Mouse (Mus musculus) limb, embryonic 10.5 days (tissue): ENCODE measurements around the gene Glis2. TPM values are rescaled to one million over a fixed set of nuclear protein-coding genes. Genes with fewer than 3 reads are reported as not detected.

Source experiments
- DNase-seq: peaks from one replicate; pipeline ENCODE4 v3.0.0-alpha.2; 2017; ENCODE audit warnings: low spot score
- H3K27ac ChIP-seq: fragments of 300-500 bp; sonication (generic); 2 replicates; pipeline ENCODE4 v1.5.1; 2016; ENCODE audit warnings: mild to moderate bottlenecking
- H3K27me3 ChIP-seq: fragments of 300-500 bp; sonication (generic); 2 replicates; pipeline ENCODE4 v1.6.1; 2016; ENCODE audit warnings: low read depth, mild to moderate bottlenecking; ENCODE audit not compliant: poor library complexity, severe bottlenecking
- H3K36me3 ChIP-seq: fragments of 300-500 bp; sonication (generic); 2 replicates; pipeline ENCODE4 v1.6.1; 2016; ENCODE audit warnings: mild to moderate bottlenecking, moderate library complexity
- H3K4me1 ChIP-seq: fragments of 300-500 bp; sonication (generic); 2 replicates; pipeline ENCODE4 v1.6.1; 2016
- H3K4me3 ChIP-seq: fragments of 300-500 bp; sonication (generic); 2 replicates; pipeline ENCODE4 v1.5.1; 2016; ENCODE audit warnings: mild to moderate bottlenecking, moderate library complexity
- H3K9me3 ChIP-seq: fragments of 300-500 bp; sonication (generic); replicated peaks from 2 replicates; pipeline ENCODE4 v1.6.1; 2016; ENCODE audit warnings: mild to moderate bottlenecking
- WGBS: fragments of 180-500 bp; shearing (Covaris S2); methylation state at CpG from one replicate; pipeline ENCODE4 v1.1.7; 2016; 5-methylcytosine and 5-hydroxymethylcytosine counted together
- polyA plus RNA-seq: library from polyadenylated mRNA; unstranded; fragments of >200 nt; fragmentation: Nextera tagmentation; extraction: Ambion mirVana; gene quantifications from 2 replicates; pipeline ENCODE4 v1.2.1, GENCODE M21; 2016

Glis2 gene
- polyA plus RNA-seq, 1 experiment from 2014 or later = 30.7 TPM

- 85% methylated on average over 3 of the region's 3 CpGs for WGBS
- no peak overlapping the region for H3K4me3 ChIP-seq
- no peak for DNase-seq
- peaks cover 37% of the 10 kb centered on the region for H3K36me3 ChIP-seq
- H3K9me3 ChIP-seq = no peaks in the 10 kb centered on the region
- H3K27ac ChIP-seq = no peak overlapping the region
- H3K27me3 ChIP-seq = no peaks in the 10 kb centered on the region
- peaks cover 71% of the 10 kb centered on the region for H3K4me1 ChIP-seq
These were observed 44.4 kb downstream of the Glis2 start for GRCm38 (mm10) chr16:4638891-4639390.

GRCm38 (mm10) chr16:4639831-4640237, 45.3 kb downstream of the Glis2 start, which contains the start of the genes Vasn and Dnaja3:
Gene Vasn (plus strand): TSS chr16:4639941.
Gene Dnaja3 (plus strand): TSS chr16:4639989.
- H3K27ac ChIP-seq = peak within 1 kb of the TSS; percentile 87
- peak within 1 kb of the TSS; percentile 74 for H3K4me3 ChIP-seq
- WGBS = under 1% methylated on average over 22 of the region's 22 CpGs
- peaks cover 74% of the 10 kb centered on the region for H3K4me1 ChIP-seq
- H3K27me3 ChIP-seq = no peaks in the 10 kb centered on the region
- H3K36me3 ChIP-seq = peaks cover 40% of the 10 kb centered on the region
- no peaks in the 10 kb centered on the region for H3K9me3 ChIP-seq
- peak; percentile 85 for DNase-seq

- 7% methylated on average over 17 of the region's 17 CpGs for WGBS
- H3K9me3 ChIP-seq = no peaks in the 10 kb centered on the region
- DNase-seq = peak; percentile 54
- peaks cover 74% of the 10 kb centered on the region for H3K4me1 ChIP-seq
- H3K4me3 ChIP-seq = peak overlapping the region; percentile 74
- H3K27me3 ChIP-seq = no peaks in the 10 kb centered on the region
- peaks cover 45% of the 10 kb centered on the region for H3K36me3 ChIP-seq
- peak overlapping the region; percentile 87 for H3K27ac ChIP-seq
These were observed 45.9 kb downstream of the Glis2 start for GRCm38 (mm10) chr16:4640267-4641005.

- Histone ChIP-seq H3K4me3 (peak overlapping the region; percentile 74), H3K9me3 (no peaks in the 10 kb centered on the region), H3K36me3 (peaks cover 54% of the 10 kb centered on the region), H3K4me1 (peaks cover 74% of the 10 kb centered on the region), H3K27me3 (no peaks in the 10 kb centered on the region), H3K27ac (peak overlapping the region; percentile 87)
- WGBS = 29% methylated on average over 3 of the region's 3 CpGs
- no peak for DNase-seq
These were observed 46.8 kb downstream of the Glis2 start for GRCm38 (mm10) chr16:4641119-4641838.

- H3K27me3 ChIP-seq = no peaks in the 10 kb centered on the region
- no peaks in the 10 kb centered on the region for H3K9me3 ChIP-seq
- H3K27ac ChIP-seq = peak overlapping the region; percentile 87
- H3K36me3 ChIP-seq = peaks cover 63% of the 10 kb centered on the region
- no peak for DNase-seq
- peaks cover 81% of the 10 kb centered on the region for H3K4me1 ChIP-seq
- peak overlapping the region; percentile 74 for H3K4me3 ChIP-seq
- 36% methylated on average over 13 of the region's 13 CpGs for WGBS
These were observed 47.7 kb downstream of the Glis2 start for GRCm38 (mm10) chr16:4642190-4642589.

GRCm38 (mm10) chr16:4642937-4643336, 48.4 kb downstream of the Glis2 start:
- peaks cover 86% of the 10 kb centered on the region for H3K4me1 ChIP-seq
- H3K9me3 ChIP-seq = no peaks in the 10 kb centered on the region
- WGBS = 82% methylated on average over 6 of the region's 6 CpGs
- H3K27ac ChIP-seq = peak overlapping the region; percentile 87
- no peak for DNase-seq
- no peaks in the 10 kb centered on the region for H3K27me3 ChIP-seq
- peak overlapping the region; percentile 74 for H3K4me3 ChIP-seq
- peaks cover 65% of the 10 kb centered on the region for H3K36me3 ChIP-seq

GRCm38 (mm10) chr16:4643670-4644419, 49.3 kb downstream of the Glis2 start:
- Histone ChIP-seq H3K4me3 (no peak overlapping the region), H3K36me3 (peaks cover 74% of the 10 kb centered on the region), H3K27ac (peak overlapping the region; percentile 87), H3K9me3 (no peaks in the 10 kb centered on the region), H3K4me1 (peaks cover 94% of the 10 kb centered on the region), H3K27me3 (no peaks in the 10 kb centered on the region)
- WGBS = 85% methylated on average over 11 of the region's 11 CpGs
- no peak for DNase-seq

- H3K36me3 ChIP-seq = peaks cover 94% of the 10 kb centered on the region
- no peak overlapping the region for H3K4me3 ChIP-seq
- H3K27ac ChIP-seq = peak overlapping the region; percentile 95; the same call in 1 of the 2 replicates
- no peak for DNase-seq
- no peaks in the 10 kb centered on the region for H3K9me3 ChIP-seq
- whole genome bisulfite sequencing = 85% methylated on average over 4 of the region's 4 CpGs
- H3K27me3 ChIP-seq = no peaks in the 10 kb centered on the region
- H3K4me1 ChIP-seq = peaks cover 100% of the 10 kb centered on the region
These were observed 51.4 kb downstream of the Glis2 start for GRCm38 (mm10) chr16:4645867-4646266.

GRCm38 (mm10) chr16:4646831-4647230, 52.3 kb downstream of the Glis2 start:
- Histone ChIP-seq H3K4me1 (peaks cover 100% of the 10 kb centered on the region), H3K9me3 (no peaks in the 10 kb centered on the region), H3K27me3 (no peaks in the 10 kb centered on the region), H3K36me3 (peaks cover 98% of the 10 kb centered on the region), H3K27ac (peak overlapping the region; percentile 95; the same call in 1 of the 2 replicates), H3K4me3 (no peak overlapping the region)
- WGBS = 69% methylated on average over 4 of the region's 4 CpGs
- no peak for DNase-seq

- H3K27me3 ChIP-seq = no peaks in the 10 kb centered on the region
- no peak overlapping the region for H3K4me3 ChIP-seq
- 79% methylated on average over 13 of the region's 13 CpGs for WGBS
- H3K4me1 ChIP-seq = peaks cover 100% of the 10 kb centered on the region
- no peak for DNase-seq
- no peaks in the 10 kb centered on the region for H3K9me3 ChIP-seq
- peaks cover 99% of the 10 kb centered on the region for H3K36me3 ChIP-seq
- H3K27ac ChIP-seq = peak overlapping the region; percentile 95
These were observed 53.2 kb downstream of the Glis2 start for GRCm38 (mm10) chr16:4647651-4648141.

- H3K4me3 ChIP-seq = no peak overlapping the region
- peaks cover 99% of the 10 kb centered on the region for H3K36me3 ChIP-seq
- 91% methylated on average over 28 of the region's 28 CpGs for WGBS
- H3K27me3 ChIP-seq = no peaks in the 10 kb centered on the region
- no peaks in the 10 kb centered on the region for H3K9me3 ChIP-seq
- no peak for DNase-seq
- peak overlapping the region; percentile 95 for H3K27ac ChIP-seq
- peaks cover 100% of the 10 kb centered on the region for H3K4me1 ChIP-seq
These were observed 54.0 kb downstream of the Glis2 start for GRCm38 (mm10) chr16:4648416-4649023.

GRCm38 (mm10) chr16:4649211-4649610, 54.7 kb downstream of the Glis2 start:
- Histone ChIP-seq H3K9me3 (no peaks in the 10 kb centered on the region), H3K36me3 (peaks cover 98% of the 10 kb centered on the region), H3K4me3 (no peak overlapping the region), H3K27ac (peak overlapping the region; percentile 95), H3K27me3 (no peaks in the 10 kb centered on the region), H3K4me1 (peaks cover 100% of the 10 kb centered on the region)
- DNase-seq = no peak
- WGBS = 85% methylated on average over 5 of the region's 5 CpGs
